Comparison of ENCODE assay signal across 25 mouse cellular contexts in genomic region chr2:67422799-67423198, GRCm38 (mm10). TPM values are rescaled to one million over a fixed set of nuclear protein-coding genes. Genes with fewer than 3 reads are reported as not detected.
DNase-seq lines count a peak whose midpoint lies in the region; ATAC-seq and TF ChIP-seq lines count a peak whose summit lies in the region.
"Had no signal": no experiment of that assay in that cellular context is flagged by ENCODE, and none has a peak within 500 bp of the region (broad histone marks: within the 10 kb centered on the region; RNA-seq: fewer than 3 reads in every experiment).

No protein-coding gene starts in this region.

- no peak overlapping the region for H3K9ac ChIP-seq in kidney, embryonic 16.5 days (replicated peaks; ENCODE audit: low read length)
- H3K9ac ChIP-seq in intestine, postnatal 0 days (ENCODE audit: low read depth, low read length), result no peak overlapping the region
- H3K9ac ChIP-seq: embryonic facial prominence, embryonic 13.5 days; embryonic facial prominence, embryonic 15.5 days; forebrain, embryonic 13.5 days; forebrain, embryonic 15.5 days; forebrain, postnatal 0 days had no signal

- no peak for TF ChIP-seq CTCF in Patski (IDR thresholded peaks at IDR 0.05)
- no peak for TF ChIP-seq CTCF in intestine, postnatal 0 days (IDR thresholded peaks at IDR 0.05; ENCODE audit: low read depth)

- H3K4me2 ChIP-seq in kidney, embryonic 16.5 days (replicated peaks; ENCODE audit: low read depth, low read length), result no peak overlapping the region
- no peak overlapping the region for H3K4me2 ChIP-seq in intestine, postnatal 0 days (replicated peaks; ENCODE audit: low read depth)
- H3K4me2 ChIP-seq: embryonic facial prominence, embryonic 13.5 days; embryonic facial prominence, embryonic 15.5 days; forebrain, embryonic 13.5 days; forebrain, embryonic 15.5 days had no signal

- H3K4me1 ChIP-seq in kidney, embryonic 16.5 days (ENCODE audit: insufficient read depth, low read length), result no peaks in the 10 kb centered on the region
- H3K4me1 ChIP-seq in intestine, postnatal 0 days (replicated peaks; ENCODE audit: control insufficient read depth, insufficient read depth, low read length), result no peaks in the 10 kb centered on the region
- H3K4me1 ChIP-seq: embryonic facial prominence, embryonic 13.5 days; embryonic facial prominence, embryonic 15.5 days; forebrain, embryonic 13.5 days; forebrain, embryonic 15.5 days had no signal

- POLR2A ChIA-PET in Patski (lab: Charles Lee), result no interaction called here

- H3K27ac ChIP-seq in kidney, embryonic 16.5 days (ENCODE audit: low read length), result no peak overlapping the region
- H3K27ac ChIP-seq in intestine, postnatal 0 days (ENCODE audit: low read depth, low read length), result no peak overlapping the region
- H3K27ac ChIP-seq: embryonic facial prominence, embryonic 13.5 days; embryonic facial prominence, embryonic 15.5 days; forebrain, embryonic 13.5 days; forebrain, embryonic 15.5 days had no signal

- no peaks in the 10 kb centered on the region for H3K36me3 ChIP-seq in kidney, embryonic 16.5 days (ENCODE audit: insufficient read depth, low read length)
- H3K36me3 ChIP-seq in intestine, postnatal 0 days (ENCODE audit: control insufficient read depth, insufficient read depth), result no peaks in the 10 kb centered on the region
- H3K36me3 ChIP-seq: embryonic facial prominence, embryonic 13.5 days; embryonic facial prominence, embryonic 15.5 days; forebrain, embryonic 15.5 days; G1E had no signal

- no peaks in the 10 kb centered on the region for H3K9me3 ChIP-seq in kidney, embryonic 16.5 days (ENCODE audit: low read length)
- H3K9me3 ChIP-seq in intestine, postnatal 0 days (ENCODE audit: control insufficient read depth), result no peaks in the 10 kb centered on the region
- H3K9me3 ChIP-seq: embryonic facial prominence, embryonic 13.5 days; embryonic facial prominence, embryonic 15.5 days; forebrain, embryonic 13.5 days; forebrain, embryonic 15.5 days had no signal

- H3K4me3 ChIP-seq in kidney, embryonic 16.5 days (ENCODE audit: low read length), result no peak overlapping the region
- no peak overlapping the region for H3K4me3 ChIP-seq in intestine, postnatal 0 days (ENCODE audit: low read depth, low read length)
- H3K4me3 ChIP-seq: embryonic facial prominence, embryonic 13.5 days; embryonic facial prominence, embryonic 15.5 days; forebrain, embryonic 13.5 days; forebrain, embryonic 15.5 days had no signal

- in situ Hi-C loops in Patski (cut with MboI; ENCODE audit: low pct_unique_long_range_greater_than_20kb), result no loop called here

- CTCF ChIA-PET in Patski (lab: Charles Lee), result no interaction called here

- WGBS in kidney, embryonic 16.5 days, result 71% methylated on average over 1 of the region's 1 CpGs
- 71% methylated on average over 1 of the region's 1 CpGs for WGBS in intestine, postnatal 0 days

- H3K27me3 ChIP-seq in kidney, embryonic 16.5 days (ENCODE audit: insufficient read depth, low read length), result no peaks in the 10 kb centered on the region
- H3K27me3 ChIP-seq in Patski, result no peaks in the 10 kb centered on the region
- H3K27me3 ChIP-seq in intestine, postnatal 0 days (replicated peaks; ENCODE audit: control insufficient read depth, insufficient read depth, low read length), result no peaks in the 10 kb centered on the region
- H3K27me3 ChIP-seq: CH12.LX; embryonic facial prominence, embryonic 13.5 days; embryonic facial prominence, embryonic 15.5 days; forebrain, embryonic 13.5 days; forebrain, embryonic 15.5 days had no signal

- peak; percentile 41 for DNase-seq in kidney, adult 9 months
- peak; percentile 19 for DNase-seq in Patski (ENCODE audit: low read depth, low spot score)
- DNase-seq in cerebellum, postnatal 14 days, result no peak
- DNase-seq: adrenal gland, adult 8-10 months; adrenal gland, postnatal 14 days; adrenal gland, postnatal 36 days; B cell, adult 2 months; cerebellum, adult 11-12 months; cerebellum, adult 2 months; cerebellum, adult 9-10 months; cerebellum, postnatal 10 days; cerebellum, postnatal 36 days; embryo, embryonic 11 days; forebrain, postnatal 0 days had no signal

- no peak for ATAC-seq in kidney, embryonic 16.5 days (ENCODE audit: low FRiP score, low TSS enrichment)
- ATAC-seq in Patski, result peak; percentile 91
- ATAC-seq in intestine, postnatal 0 days, result no peak
- ATAC-seq: CD4-positive, CD25-positive, alpha-beta regulatory T cell, adult 4 months; forebrain, embryonic 13.5 days; forebrain, embryonic 15.5 days; forebrain, postnatal 0 days had no signal

RNA-seq across cellular contexts. Expression of gene Gm21830, which starts 9.3 kb away (rescaled TPM):
- polyA plus RNA-seq in kidney, embryonic 16.5 days (2015; fragmentation: Nextera tagmentation; extraction: Ambion mirVana), result not detected in 2 replicates
- not detected for polyA plus RNA-seq in Patski (2021)
- polyA plus RNA-seq in intestine, postnatal 0 days (2015; fragmentation: Nextera tagmentation; extraction: Ambion mirVana), result not detected in 2 replicates
- polyA plus RNA-seq: CD4-positive, CD25-positive, alpha-beta regulatory T cell, adult 4 months; cerebellum, adult 2 months; embryonic facial prominence, embryonic 11.5 days; embryonic facial prominence, embryonic 13.5 days; embryonic facial prominence, embryonic 15.5 days; forebrain, embryonic 11.5 days; forebrain, embryonic 13.5 days; forebrain, embryonic 15.5 days; forebrain, postnatal 0 days; G1E had no signal

RNA-seq across cellular contexts. Expression of gene Gm26727, which starts 10.2 kb away (rescaled TPM):
- not detected in 2 replicates for polyA plus RNA-seq in kidney, embryonic 16.5 days (2015; fragmentation: Nextera tagmentation; extraction: Ambion mirVana)
- not detected for polyA plus RNA-seq in Patski (2021)
- polyA plus RNA-seq in intestine, postnatal 0 days (2015; fragmentation: Nextera tagmentation; extraction: Ambion mirVana), result not detected in 2 replicates
- polyA plus RNA-seq: CD4-positive, CD25-positive, alpha-beta regulatory T cell, adult 4 months; cerebellum, adult 2 months; embryonic facial prominence, embryonic 11.5 days; embryonic facial prominence, embryonic 13.5 days; embryonic facial prominence, embryonic 15.5 days; forebrain, embryonic 11.5 days; forebrain, embryonic 13.5 days; forebrain, embryonic 15.5 days; forebrain, postnatal 0 days; G1E had no signal

RNA-seq across cellular contexts. Expression of gene Xirp2, which starts 23.0 kb away (rescaled TPM):
- polyA plus RNA-seq in kidney, embryonic 16.5 days (2015; fragmentation: Nextera tagmentation; extraction: Ambion mirVana), result 0.01 TPM in 1 of 2 replicates, not detected in the other
- polyA plus RNA-seq in Patski (2021), result not detected
- polyA plus RNA-seq in intestine, postnatal 0 days (2015; fragmentation: Nextera tagmentation; extraction: Ambion mirVana), result not detected in 2 replicates
- polyA plus RNA-seq: CD4-positive, CD25-positive, alpha-beta regulatory T cell, adult 4 months; cerebellum, adult 2 months; embryonic facial prominence, embryonic 11.5 days; embryonic facial prominence, embryonic 13.5 days; forebrain, embryonic 11.5 days; forebrain, embryonic 13.5 days; forebrain, postnatal 0 days; G1E had no signal

Comparison
In these comparisons a context has a peak if more than half of its experiments do, and no peak if none do; other contexts are left out.
1. DNase-seq: peak in kidney, adult 9 months (single experiment) and Patski (single experiment); none in cerebellum, postnatal 14 days (0 of 2).